Mouse (Mus musculus): ENCODE results near the gene Prkar1b.

The Prkar1b gene

GRCm38 (mm10) chr5:139149681-139150602 is at the start of gene Prkar1b, which contains the start of gene Dnaaf5:
TSS of gene Prkar1b (minus strand) at chr5:139150001.
TSS of gene Dnaaf5 (plus strand) at chr5:139150223.
- peak; percentile 98 for DNase-seq

- no peak for DNase-seq
These were observed 49.8 kb upstream of the Prkar1b start for GRCm38 (mm10) chr5:139199636-139199994.

- no peak for DNase-seq
These were observed 49.0 kb upstream of the Prkar1b start for GRCm38 (mm10) chr5:139198779-139199178.

- no peak for DNase-seq
These were observed 41.2 kb upstream of the Prkar1b start for GRCm38 (mm10) chr5:139190958-139191357.

- DNase-seq: no peak
These were observed 39.9 kb upstream of the Prkar1b start for GRCm38 (mm10) chr5:139189726-139190125.

- no peak for DNase-seq
These were observed 35.1 kb upstream of the Prkar1b start for GRCm38 (mm10) chr5:139184897-139185296.

GRCm38 (mm10) chr5:139183601-139184000 is 33.8 kb upstream of the Prkar1b start:
- DNase-seq: no peak

GRCm38 (mm10) chr5:139183131-139183530 is 33.3 kb upstream of the Prkar1b start:
- DNase-seq: no peak

- peak; percentile 79 to 81 for DNase-seq
These were observed 29.3 kb upstream of the Prkar1b start for GRCm38 (mm10) chr5:139178895-139179631.

- DNase-seq: peak in 1 of 2 experiments; percentile 29
These were observed 25.1 kb upstream of the Prkar1b start for GRCm38 (mm10) chr5:139174556-139175547.

- no peak for DNase-seq
These were observed 24.3 kb upstream of the Prkar1b start for GRCm38 (mm10) chr5:139174141-139174540.

GRCm38 (mm10) chr5:139171929-139172328 is 22.1 kb upstream of the Prkar1b start:
- no peak for DNase-seq

GRCm38 (mm10) chr5:139167548-139167947 is 17.7 kb upstream of the Prkar1b start:
- no peak for DNase-seq

GRCm38 (mm10) chr5:139166781-139167361 is 17.1 kb upstream of the Prkar1b start:
- peak; percentile 83 to 86 for DNase-seq

GRCm38 (mm10) chr5:139161632-139162031 is 11.8 kb upstream of the Prkar1b start:
- peak; percentile 76 to 86 for DNase-seq

- peak in 1 of 2 experiments; percentile 16 for DNase-seq
These were observed 11.1 kb upstream of the Prkar1b start for GRCm38 (mm10) chr5:139160899-139161298.

- DNase-seq: peak; percentile 46 to 70
These were observed 816 bp upstream of the Prkar1b start for GRCm38 (mm10) chr5:139150603-139151031.

GRCm38 (mm10) chr5:139149006-139149672 is 662 bp downstream of the Prkar1b start:
- no peak for DNase-seq

- DNase-seq: no peak
These were observed 2.4 kb downstream of the Prkar1b start for GRCm38 (mm10) chr5:139147178-139148078.

- DNase-seq: no peak
These were observed 3.2 kb downstream of the Prkar1b start for GRCm38 (mm10) chr5:139146476-139147075.

All from thymus, postnatal 36 days (tissue).